Mouse (Mus musculus) brain, embryonic 14.5 days (tissue): ENCODE results near the gene Il4ra.

Experiments used
- CTCF ChIP-seq: fragments of 200-500 bp; IDR thresholded peaks from 2 replicates; pipeline ENCODE4 v1.5.1; 2012; ENCODE audit warnings: inconsistent platforms, mild to moderate bottlenecking, moderate library complexity, borderline replicate concordance; ENCODE audit not compliant: insufficient read depth, insufficient read length; ENCODE audit errors: extremely low read depth
- POLR2A ChIP-seq: fragments of 200-500 bp; IDR thresholded peaks from 2 replicates; pipeline ENCODE4 v1.6.1; 2012; ENCODE audit warnings: mild to moderate bottlenecking, inconsistent platforms, borderline replicate concordance; ENCODE audit not compliant: poor library complexity, insufficient read depth, insufficient read length, severe bottlenecking; ENCODE audit errors: extremely low read depth

DNA sequence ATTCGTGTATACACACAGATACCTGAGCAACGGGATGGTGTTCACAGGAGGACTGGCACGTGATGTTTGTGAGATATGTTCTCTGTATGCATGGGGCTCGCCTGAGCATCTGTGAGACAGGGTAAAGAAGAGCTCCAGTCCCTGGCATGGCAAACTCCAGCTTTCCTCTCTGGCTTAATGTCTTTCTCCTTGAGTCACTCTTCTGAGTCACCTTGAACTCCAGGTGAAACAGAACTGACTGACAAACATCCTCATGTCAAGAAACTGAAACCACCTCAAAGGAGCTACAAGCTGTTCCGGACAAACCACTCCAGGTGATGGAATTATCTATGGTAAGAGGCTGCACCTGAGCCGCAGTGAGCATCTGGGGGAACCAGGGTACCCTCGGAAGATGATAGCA lies 38.0 kb downstream of the Il4ra start:
- TF ChIP-seq CTCF (no peak), POLR2A (no peak)
